Comparison of ENCODE assay signal across 26 mouse cellular contexts in genomic region chr12:71881477-71881876, GRCm38 (mm10). TPM values are rescaled to one million over a fixed set of nuclear protein-coding genes. Genes with fewer than 3 reads are reported as not detected.
A peak's percentile ranks its signal among the peaks of the same experiment; 100 is the strongest.
DNase-seq lines count a peak whose midpoint lies in the region; ATAC-seq and TF ChIP-seq lines count a peak whose summit lies in the region.
"Had no signal": no experiment of that assay in that cellular context is flagged by ENCODE, and none has a peak within 500 bp of the region (broad histone marks: within the 10 kb centered on the region; RNA-seq: fewer than 3 reads in every experiment).

No protein-coding gene starts in this region.

- WGBS in heart, embryonic 13.5 days, result 64% methylated on average over 4 of the region's 4 CpGs
- 64% methylated on average over 4 of the region's 4 CpGs for WGBS in lung, postnatal 0 days

- no peak overlapping the region for H3K4me3 ChIP-seq in heart, embryonic 13.5 days
- H3K4me3 ChIP-seq in layer of hippocampus, adult 2 months, result no peak overlapping the region
- H3K4me3 ChIP-seq in lung, postnatal 0 days (ENCODE audit: low read depth, low read length), result no peak overlapping the region
- H3K4me3 ChIP-seq: gastrocnemius, adult 2 months had no signal

- peak overlapping the region; percentile 95 for H3K27ac ChIP-seq in heart, embryonic 13.5 days (replicated peaks)
- H3K27ac ChIP-seq in layer of hippocampus, adult 2 months, result 0 out of 2 replicates have a peak overlapping the region, but pooled peaks have one; percentile 12
- H3K27ac ChIP-seq in lung, postnatal 0 days (ENCODE audit: low read length), result peak overlapping the region; percentile 59
- H3K27ac ChIP-seq: gastrocnemius, adult 2 months; hindbrain, embryonic 14.5 days; hindbrain, postnatal 0 days had no signal

- intact Hi-C loops in heart, postnatal 25 days (cut with DNase I), result loop anchor here (10.0 kb wide), 1 partner anchor 1463 kb away; no protein-coding TSS in a partner anchor

- H3K36me3 ChIP-seq in heart, embryonic 13.5 days, result no peaks in the 10 kb centered on the region
- no peaks in the 10 kb centered on the region for H3K36me3 ChIP-seq in lung, postnatal 0 days (ENCODE audit: insufficient read depth, low read length)

- ATAC-seq in heart, embryonic 13.5 days (ENCODE audit: extremely low read depth, insufficient number of reproducible peaks, low FRiP score, low TSS enrichment), result no peak
- ATAC-seq in lung, postnatal 0 days, result 0 out of 2 replicates have a peak, but pooled peaks have one; percentile 18
- ATAC-seq: forebrain, embryonic 14.5 days; forebrain, postnatal 0 days; hindbrain, postnatal 0 days; inflammation-experienced regulatory T-cells, adult 6 months; intestine, embryonic 16.5 days; Patski had no signal

- H3K27me3 ChIP-seq in heart, embryonic 13.5 days (replicated peaks), result no peaks in the 10 kb centered on the region
- no peaks in the 10 kb centered on the region for H3K27me3 ChIP-seq in lung, postnatal 0 days (replicated peaks; ENCODE audit: insufficient read depth, low read length)
- H3K27me3 ChIP-seq: CH12.LX, Patski had no signal

- H3K9ac ChIP-seq in heart, embryonic 13.5 days, result 0 out of 2 replicates have a peak overlapping the region, but pooled peaks have one; percentile 15
- H3K9ac ChIP-seq in lung, postnatal 0 days (replicated peaks; ENCODE audit: low read depth), result no peak overlapping the region
- H3K9ac ChIP-seq: forebrain, postnatal 0 days; hindbrain, embryonic 14.5 days had no signal

- H3K9me3 ChIP-seq in heart, embryonic 13.5 days, result no peaks in the 10 kb centered on the region
- H3K9me3 ChIP-seq in lung, postnatal 0 days (ENCODE audit: low read length), result no peaks in the 10 kb centered on the region
- H3K9me3 ChIP-seq: G1E had no signal

- TF ChIP-seq CTCF in layer of hippocampus, adult 2 months (conservative IDR thresholded peaks at IDR 0.05), result no peak
- no peak for TF ChIP-seq CTCF in lung, postnatal 0 days (IDR thresholded peaks at IDR 0.05)

- peak; percentile 69 for TF ChIP-seq EP300 in lung, postnatal 0 days (IDR thresholded peaks at IDR 0.05)

- no peak overlapping the region for H3K4me2 ChIP-seq in heart, embryonic 13.5 days
- no peak overlapping the region for H3K4me2 ChIP-seq in lung, postnatal 0 days (replicated peaks; ENCODE audit: low read depth, low read length)
- H3K4me2 ChIP-seq: heart, embryonic 11.5 days; hindbrain, embryonic 14.5 days had no signal

- H3K4me1 ChIP-seq in heart, embryonic 13.5 days, result peaks cover 98% of the 10 kb centered on the region
- peaks cover 39% of the 10 kb centered on the region for H3K4me1 ChIP-seq in lung, postnatal 0 days (ENCODE audit: insufficient read depth, low read depth, low read length)

- no peak for DNase-seq in heart, postnatal 25 days (ENCODE audit: low spot score)
- no peak for DNase-seq in layer of hippocampus, adult 2 months (ENCODE audit: low spot score in 2 of 2)
- DNase-seq in layer of hippocampus, adult 18-20 months (ENCODE audit: low spot score in 2 of 2), result no peak
- peak; percentile 75 for DNase-seq in lung, postnatal 0 days (ENCODE audit: low spot score)
- no peak for DNase-seq in lung, postnatal 4 days
- DNase-seq: adrenal gland, postnatal 10 days; adrenal gland, postnatal 36 days; B cell, adult 2 months; cerebellum, adult 18-20 months; cerebellum, adult 9-10 months; cerebellum, postnatal 14 days; gastrocnemius, adult 2 months; gastrocnemius, postnatal 14 days; heart, postnatal 10 days; heart, postnatal 4 days had no signal

RNA-seq across cellular contexts. Expression of gene Daam1, which starts 50.6 kb away (rescaled TPM):
- 18.5 and 18.6 TPM in 2 replicates for polyA plus RNA-seq in heart, embryonic 13.5 days (2015; fragmentation: Nextera tagmentation; extraction: Ambion mirVana)
- total RNA-seq in heart, postnatal 25 days (2021), result 10 to 100 TPM; 78.6 to 79.5 TPM
- 10 to 100 TPM; 64.9 to 69.3 TPM for total RNA-seq in layer of hippocampus, adult 2 months (2021)
- total RNA-seq in layer of hippocampus, adult 18-20 months (2021), result 10 to 100 TPM; 58.1 to 63.0 TPM
- polyA plus RNA-seq in lung, postnatal 0 days (2015; fragmentation: Nextera tagmentation; extraction: Ambion mirVana), result 11.0 and 12.1 TPM in 2 replicates

Comparison
In these comparisons a context has a peak if more than half of its experiments do, and no peak if none do; other contexts are left out.
1. H3K27ac ChIP-seq: peak in every context shown above with its lines; median percentile 95 in heart, embryonic 13.5 days; 59 in lung, postnatal 0 days; 12 in layer of hippocampus, adult 2 months.